Mouse (Mus musculus) lung, postnatal 36 days (tissue): ENCODE data around the gene Gpx8.

Source experiments
- DNase-seq: peaks from one replicate; pipeline ENCODE4 v3.0.0; 2022; ENCODE audit warnings: mixed read lengths

Gpx8 gene

DNA sequence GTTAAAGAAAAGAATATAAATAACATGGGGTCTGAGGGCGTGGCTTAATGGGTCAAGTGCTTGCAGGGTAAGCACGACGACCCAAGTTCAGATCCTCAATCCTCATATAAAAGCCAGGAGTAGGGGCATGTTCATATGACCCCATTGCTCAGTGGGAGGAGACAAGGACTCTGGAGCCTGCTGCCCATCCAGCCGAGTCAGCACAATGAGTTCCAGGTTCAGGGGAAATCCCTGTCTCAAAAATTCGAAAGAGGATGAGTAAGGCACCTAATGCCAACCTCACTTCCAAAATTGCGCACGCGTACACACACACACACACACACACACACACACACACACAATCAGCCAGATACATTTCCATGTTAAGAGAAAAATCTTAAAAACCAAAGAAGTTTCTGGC lies 23.7 kb downstream of the Gpx8 start:
- no peak for DNase-seq

DNA sequence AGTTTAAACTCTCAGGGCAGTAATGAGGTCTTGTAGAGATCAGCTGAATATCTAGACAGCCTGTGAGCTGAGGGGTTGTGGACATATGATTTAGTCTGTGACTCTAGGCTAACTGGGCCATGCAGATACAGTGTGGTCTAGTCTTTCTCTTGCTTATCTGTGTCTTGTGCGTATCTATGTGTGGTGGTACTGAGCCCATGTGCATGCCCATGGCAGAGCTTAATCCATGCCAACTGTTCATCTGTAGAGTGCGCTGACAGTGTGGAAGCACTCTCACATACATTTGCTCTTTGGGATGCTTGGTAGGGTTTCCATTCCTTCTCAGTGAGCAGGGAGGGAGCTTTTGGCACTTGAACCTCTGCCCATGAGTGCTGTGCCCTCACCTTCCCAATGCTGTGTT lies 24.7 kb downstream of the Gpx8 start:
- DNase-seq = no peak

DNA sequence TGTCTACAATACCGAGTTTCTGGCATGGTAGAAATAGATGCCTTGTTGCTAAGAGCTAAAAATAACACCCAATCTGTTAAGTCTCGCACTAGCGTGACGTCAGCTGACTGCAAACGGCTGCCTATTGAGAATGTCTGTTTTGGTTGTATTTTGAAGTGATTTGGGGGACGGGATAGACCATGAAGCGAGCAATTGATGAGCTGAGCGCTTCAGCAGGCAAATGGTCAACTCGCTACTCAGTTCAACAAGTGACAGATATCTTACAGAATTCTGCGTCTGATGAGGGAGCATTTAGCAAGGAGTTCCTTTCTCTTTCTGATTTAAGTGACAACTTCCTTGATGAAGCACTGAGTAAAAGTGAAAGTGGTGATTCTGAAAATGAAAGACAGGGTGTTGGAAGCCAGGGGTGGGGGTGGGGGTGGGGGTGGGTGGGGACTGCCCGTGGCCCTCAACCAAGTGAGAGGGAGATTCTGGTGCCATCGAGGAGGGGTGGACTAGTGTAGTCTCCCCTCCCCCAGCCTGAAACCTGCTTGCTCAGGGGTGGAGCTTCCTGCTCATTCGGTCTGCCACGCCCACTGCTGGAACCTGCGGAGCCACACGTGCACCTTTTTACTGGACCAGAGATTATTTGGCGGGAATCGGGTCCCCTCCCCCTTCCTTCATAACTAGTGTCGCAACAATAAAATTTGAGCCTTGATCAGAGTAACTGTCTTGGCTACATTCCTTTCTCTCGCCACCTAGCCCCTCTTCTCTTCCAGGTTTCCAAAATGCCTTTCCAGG lies 32.8 kb downstream of the Gpx8 start:
- peak; percentile 45 for DNase-seq

DNA sequence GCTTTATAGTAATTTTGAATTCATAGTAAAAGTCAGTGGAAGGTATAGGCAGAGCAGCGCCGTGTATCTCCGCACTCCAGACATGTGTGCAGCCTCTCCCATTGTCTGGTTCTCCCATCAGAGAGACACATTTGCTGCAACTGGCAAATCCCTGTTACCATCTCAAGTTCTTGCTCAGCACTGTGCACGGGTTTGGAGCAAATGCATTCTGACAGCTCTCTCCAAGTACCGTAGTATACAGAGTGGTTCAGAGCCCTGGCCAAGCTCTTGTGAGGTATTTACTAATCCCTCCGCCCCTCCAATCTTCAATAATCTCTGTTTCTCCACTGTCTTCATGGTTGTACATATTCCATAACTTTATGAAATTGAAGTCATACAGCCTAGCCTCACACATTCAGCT lies 33.5 kb downstream of the Gpx8 start:
- no peak for DNase-seq

DNA sequence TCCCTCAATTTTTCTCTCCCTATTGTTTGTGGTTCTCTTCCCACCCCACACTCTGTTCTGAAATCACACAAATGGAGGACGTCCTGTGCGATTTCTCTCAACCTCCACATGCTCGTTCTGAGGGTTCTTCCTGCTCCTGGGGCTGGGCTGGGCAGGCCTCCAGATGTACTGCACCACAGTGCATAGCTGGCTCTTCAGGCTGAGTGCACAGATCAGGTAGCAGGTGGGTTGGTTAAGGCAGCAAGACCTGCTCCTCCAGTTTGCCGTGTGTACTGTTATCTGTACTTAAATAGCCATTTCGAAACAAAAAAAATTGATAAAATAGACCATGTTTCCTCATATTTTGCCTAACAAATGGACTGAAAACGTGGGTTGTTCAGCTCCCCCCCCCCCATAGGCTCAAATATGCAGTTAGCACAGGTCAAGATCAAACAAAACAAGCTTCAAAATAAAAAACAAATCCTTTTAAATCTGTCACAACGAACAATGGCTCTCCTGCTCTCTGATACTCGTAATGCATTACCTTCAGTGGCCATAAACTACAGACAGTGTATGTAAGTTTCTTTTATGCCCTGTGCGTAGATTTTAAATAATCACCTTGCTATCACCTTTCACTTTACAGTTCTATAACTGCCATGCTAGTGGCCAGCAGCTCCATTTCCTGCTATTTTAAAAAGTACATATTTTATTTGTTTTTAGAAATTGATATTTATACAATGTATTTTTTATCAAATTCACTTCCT lies 45.5 kb downstream of the Gpx8 start:
- DNase-seq = peak; percentile 85

DNA sequence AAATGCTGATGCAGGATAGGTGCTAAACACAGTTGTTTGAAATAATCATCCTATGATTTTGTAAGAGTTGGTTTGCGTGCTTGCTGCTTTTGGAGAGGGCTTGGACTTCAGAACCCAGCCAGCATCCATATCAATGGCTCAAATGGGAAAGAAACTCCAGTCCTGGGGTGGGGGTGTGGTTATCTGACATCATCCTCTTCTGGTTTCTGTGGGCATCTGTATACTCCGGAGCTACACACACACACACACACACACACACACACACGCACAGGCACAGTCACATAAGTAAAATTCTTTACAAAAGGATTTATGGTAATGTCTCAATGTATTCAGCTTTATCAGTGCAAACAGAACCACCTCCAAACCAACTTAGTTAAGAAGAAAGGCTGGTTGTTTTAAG lies 46.1 kb downstream of the Gpx8 start:
- DNase-seq = no peak

DNA sequence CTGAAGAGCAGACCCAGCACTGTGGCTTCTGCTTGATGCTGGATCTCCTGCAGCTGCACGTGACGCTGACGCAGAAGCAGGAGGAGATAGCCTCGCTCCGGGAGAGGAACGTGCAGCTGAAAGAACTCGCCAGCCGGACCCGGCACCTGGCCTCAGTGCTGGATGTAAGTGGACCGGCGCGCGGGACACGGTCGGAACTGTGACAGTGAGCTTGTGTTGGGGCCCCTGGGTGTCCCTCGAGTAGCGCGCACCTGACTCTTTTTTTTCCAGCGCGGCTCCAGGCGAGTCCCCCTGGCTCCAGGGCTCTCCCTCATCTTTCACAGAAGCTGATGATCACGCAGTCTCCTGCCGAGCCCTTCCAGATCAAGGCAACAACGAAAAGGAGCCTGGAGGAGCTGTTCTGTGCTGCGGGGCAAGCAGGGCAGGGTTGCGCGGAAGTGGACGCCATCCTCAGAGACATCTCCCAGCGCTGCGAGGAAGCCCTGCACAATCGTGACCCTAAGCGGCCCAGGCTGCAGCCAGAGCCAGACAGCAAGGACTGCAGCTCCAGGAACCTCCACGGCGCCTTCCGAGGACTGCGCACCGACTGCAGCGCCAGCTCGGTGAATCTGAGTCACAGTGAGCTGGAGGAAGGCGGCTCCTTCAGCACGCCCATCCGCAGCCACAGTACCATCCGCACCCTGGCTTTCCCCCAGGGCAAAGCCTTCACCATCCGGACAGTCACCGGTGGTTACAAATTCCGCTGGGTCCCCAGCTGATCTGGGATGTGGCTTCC lies 47.6 kb downstream of the Gpx8 start:
- peak; percentile 38 for DNase-seq

DNA sequence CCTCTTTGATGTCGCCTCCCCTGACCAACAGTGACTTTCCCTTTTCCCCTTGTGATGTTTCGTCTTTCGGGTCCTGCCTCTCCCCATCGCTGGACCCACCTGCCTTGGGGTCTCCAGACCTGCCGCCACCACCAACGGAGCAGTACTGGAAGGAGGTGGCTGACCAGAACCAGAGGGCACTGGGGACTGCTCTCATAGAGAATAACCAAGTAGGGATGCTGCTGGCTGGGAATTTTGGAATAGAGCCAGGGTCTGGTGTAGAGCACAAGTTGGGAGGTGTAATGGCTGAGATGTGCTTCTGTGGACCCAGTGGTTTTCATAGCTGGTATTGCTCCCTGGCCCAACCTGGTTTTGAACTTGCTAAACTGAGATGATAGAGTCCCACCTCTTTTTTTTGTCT lies 48.8 kb downstream of the Gpx8 start:
- DNase-seq = no peak

DNA sequence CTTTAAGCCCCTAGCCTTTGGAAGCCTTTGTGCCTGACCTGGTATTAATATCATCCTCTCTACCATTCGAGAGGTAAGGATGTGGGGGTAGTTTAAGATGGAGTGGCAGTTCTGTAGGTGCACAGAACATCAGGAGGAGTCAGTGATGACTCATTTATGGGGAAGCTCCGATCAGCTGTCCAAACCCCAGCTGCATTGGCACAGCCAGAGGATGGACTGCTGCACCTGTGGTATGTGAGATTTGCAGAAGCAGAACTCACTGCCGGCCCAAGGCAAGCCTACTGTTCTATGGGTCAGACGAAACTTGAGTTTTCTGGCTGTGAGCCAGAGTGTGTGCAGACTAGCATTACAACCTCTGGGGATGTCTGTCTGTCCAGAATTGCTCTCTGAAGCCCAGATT lies 49.8 kb downstream of the Gpx8 start:
- DNase-seq = no peak

DNA sequence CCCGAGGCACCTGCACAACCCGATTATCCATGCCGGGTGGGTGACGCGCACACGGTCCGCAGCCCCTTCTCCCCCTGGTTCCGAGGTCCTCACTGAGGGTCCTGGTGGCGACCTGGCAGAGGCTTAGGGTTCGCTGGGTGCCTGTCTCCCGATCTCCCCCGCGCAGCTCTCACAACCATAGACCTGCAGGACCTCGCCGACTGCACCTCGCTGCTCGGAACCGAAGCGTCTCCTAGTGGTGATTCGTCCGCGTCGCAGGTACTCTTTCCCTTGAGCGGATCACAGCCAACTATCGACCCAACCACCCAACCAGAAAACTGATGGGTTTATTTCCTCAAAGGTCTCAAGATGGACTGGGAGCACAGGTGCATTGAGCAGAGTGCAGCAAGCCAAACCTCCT lies 52.0 kb downstream of the Gpx8 start:
- DNase-seq = peak; percentile 79

DNA sequence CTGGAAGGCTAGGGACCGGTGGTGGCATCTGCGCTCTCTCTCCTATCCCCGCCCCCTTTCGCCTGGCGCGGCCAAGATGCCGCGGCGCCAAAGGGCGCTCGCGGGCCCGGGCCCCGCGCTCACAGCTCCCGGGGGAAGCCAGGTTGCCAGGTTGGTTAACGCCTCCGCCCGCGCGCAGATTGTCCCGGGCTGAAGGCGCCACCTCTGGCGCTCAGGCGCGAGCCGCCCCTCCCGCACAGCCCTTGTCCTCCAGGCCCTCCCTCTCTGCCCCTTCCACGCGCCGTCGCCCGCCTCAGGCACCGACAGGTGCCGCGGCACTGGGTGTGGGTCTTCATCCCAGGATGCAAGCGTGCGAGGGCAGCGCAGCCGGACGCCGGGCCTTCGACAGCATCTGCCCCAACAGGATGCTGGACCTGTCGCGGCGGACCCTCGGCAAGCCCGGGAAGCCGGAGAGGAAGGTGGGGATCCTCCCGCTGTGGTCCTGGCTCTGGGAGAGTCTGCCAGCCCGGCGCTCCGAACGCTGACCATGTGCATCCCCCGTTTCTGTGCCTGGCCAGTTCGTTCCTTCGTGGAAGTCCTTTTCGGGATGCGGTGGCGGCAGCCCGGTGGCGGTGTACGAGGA lies 52.6 kb downstream of the Gpx8 start, which contains the start of gene Mcidas:
Mcidas (plus strand) TSS at position 315 of the 622 bp plus-strand sequence.
- peak; percentile 37 for DNase-seq
